Mouse (Mus musculus) E14TG2a.4 (cell line): ENCODE data around the gene Zfand2a.

Experiments
- CTCF ChIP-seq: conservative IDR thresholded peaks from 2 replicates; pipeline ENCODE4 v1.5.1; 2014; ENCODE audit warnings: low read length
- NANOG ChIP-seq: IDR thresholded peaks from 2 replicates; pipeline ENCODE4 v1.6.1; 2014; ENCODE audit warnings: borderline replicate concordance, low read length, mixed read lengths

DNA sequence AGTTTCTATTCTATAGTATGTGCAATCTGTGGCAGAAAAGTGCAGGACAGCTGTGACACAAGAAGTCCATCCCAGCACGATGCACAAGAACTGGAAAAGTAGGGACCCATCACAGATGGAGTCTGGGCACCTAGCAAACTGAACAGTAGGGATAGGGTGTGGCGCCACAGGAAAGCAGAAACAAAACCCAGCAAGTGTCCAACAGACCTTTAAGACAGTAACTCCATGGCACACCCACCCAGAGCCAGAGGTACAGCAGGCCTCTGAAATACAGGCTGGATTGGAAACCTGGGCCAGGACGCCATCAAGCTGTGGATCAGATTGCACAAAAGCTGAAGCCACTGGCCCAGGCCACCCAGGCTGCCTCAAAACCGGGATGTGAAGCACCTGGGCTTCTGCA is 41.4 kb downstream of the Zfand2a start:
- TF ChIP-seq CTCF (no peak), NANOG (no peak)
